Mouse (Mus musculus) MEL (cell line): Measurements from ENCODE around the gene Wdr31. TPM values are rescaled to one million over a fixed set of nuclear protein-coding genes. Genes with fewer than 3 reads are reported as not detected.

ENCODE experiments used
- DNase-seq: peaks from one replicate; pipeline ENCODE4 v3.0.0; 2011; ENCODE audit warnings: low read depth, low spot score
- H3K27ac ChIP-seq: 2 replicates; pipeline ENCODE4 v1.5.1; 2012; ENCODE audit warnings: low read depth, mild to moderate bottlenecking, control low read depth, low read length, moderate library complexity; ENCODE audit not compliant: control insufficient read depth
- H3K27me3 ChIP-seq, 2 experiments: fragments of 150-350 bp in 1 of 2; sonication (generic) in 1 of 2; 2 replicates each; pipeline ENCODE4 v1.6.1; 2012; ENCODE audit warnings: low read length in 2 of 2, mild to moderate bottlenecking in 2 of 2, improper control_type of control experiment in 1 of 2, moderate library complexity in 1 of 2; ENCODE audit not compliant: insufficient read depth in 2 of 2, control insufficient read depth in 1 of 2
- H3K36me3 ChIP-seq, 2 experiments: 2 replicates each; pipeline ENCODE4 v1.6.1; 2012 to 2014; ENCODE audit warnings: low read length in 2 of 2, improper control_type of control experiment in 1 of 2, inconsistent platforms in 1 of 2, mild to moderate bottlenecking in 1 of 2; ENCODE audit not compliant: insufficient read depth in 2 of 2, control insufficient read depth in 1 of 2
- H3K4me1 ChIP-seq, 2 experiments: fragments of 150-350 bp in 1 of 2; sonication (generic) in 1 of 2; 2 replicates each; pipeline ENCODE4 v1.6.1; 2012; ENCODE audit warnings: low read length in 2 of 2, improper control_type of control experiment in 1 of 2, mild to moderate bottlenecking in 1 of 2; ENCODE audit not compliant: insufficient read depth in 2 of 2, control insufficient read depth in 1 of 2
- H3K4me3 ChIP-seq, 2 experiments: fragments of 150-350 bp in 1 of 2; sonication (generic) in 1 of 2; 2 replicates each; pipeline ENCODE4 v1.5.1; 2012; ENCODE audit warnings: low read depth in 2 of 2, low read length in 2 of 2, mild to moderate bottlenecking in 2 of 2, moderate library complexity in 2 of 2, control low read depth in 1 of 2, improper control_type of control experiment in 1 of 2; ENCODE audit not compliant: control insufficient read depth in 1 of 2, insufficient read depth in 1 of 2
- H3K79me2 ChIP-seq: 2 replicates; pipeline ENCODE4 v1.6.1; 2012; ENCODE audit warnings: mild to moderate bottlenecking, low read length, moderate library complexity; ENCODE audit not compliant: control insufficient read depth, poor library complexity, insufficient read depth
- H3K9ac ChIP-seq: 2 replicates; pipeline ENCODE4 v1.6.1; 2012; ENCODE audit warnings: low read depth, mild to moderate bottlenecking, control low read depth, low read length, moderate library complexity; ENCODE audit not compliant: control insufficient read depth, poor library complexity, severe bottlenecking
- H3K9me3 ChIP-seq: fragments of 150-350 bp; sonication (generic); replicated peaks from 2 replicates; pipeline ENCODE4 v1.6.1; 2012; ENCODE audit warnings: mild to moderate bottlenecking, low read length, improper control_type of control experiment, moderate library complexity; ENCODE audit not compliant: insufficient read depth
- BHLHE40 ChIP-seq: IDR thresholded peaks from 2 replicates; pipeline ENCODE4 v1.6.1; 2012; ENCODE audit warnings: low read depth, mild to moderate bottlenecking, inconsistent platforms, low read length, improper control_type of control experiment, borderline replicate concordance
- CHD1 ChIP-seq: IDR thresholded peaks from 2 replicates; pipeline ENCODE4 v1.6.1; 2012; ENCODE audit warnings: low read depth, mild to moderate bottlenecking, inconsistent platforms, low read length, improper control_type of control experiment
- CTCF ChIP-seq, 3 experiments: IDR thresholded peaks in 2 of 3; conservative IDR thresholded peaks in 1 of 3; 2 replicates each; pipeline ENCODE4 v1.5.1; 2011 to 2012; ENCODE audit warnings: low read length in 3 of 3, low read depth in 2 of 3, mild to moderate bottlenecking in 2 of 3, improper control_type of control experiment in 1 of 3, inconsistent platforms in 1 of 3, mixed read lengths in 1 of 3, moderate library complexity in 1 of 3; ENCODE audit not compliant: control insufficient read depth in 1 of 3, insufficient read depth in 1 of 3, poor library complexity in 1 of 3, severe bottlenecking in 1 of 3
- E2F4 ChIP-seq: IDR thresholded peaks from 2 replicates; pipeline ENCODE4 v1.6.1; 2011; ENCODE audit warnings: low read depth, low read length, improper control_type of control experiment, borderline replicate concordance
- ELF1 ChIP-seq: IDR thresholded peaks from 2 replicates; pipeline ENCODE4 v1.6.1; 2014; ENCODE audit warnings: low read depth, mild to moderate bottlenecking, inconsistent platforms, low read length, improper control_type of control experiment, moderate library complexity
- EP300 ChIP-seq, 2 experiments: IDR thresholded peaks; 2 replicates each; pipeline ENCODE4 v1.6.1; 2011; ENCODE audit warnings: improper control_type of control experiment in 2 of 2, low read length in 2 of 2, low read depth in 1 of 2, mild to moderate bottlenecking in 1 of 2
- GABPA ChIP-seq: IDR thresholded peaks from 2 replicates; pipeline ENCODE4 v1.6.1; 2012; ENCODE audit warnings: low read depth, mild to moderate bottlenecking, inconsistent platforms, low read length, improper control_type of control experiment, moderate library complexity
- JUND ChIP-seq: IDR thresholded peaks from 2 replicates; pipeline ENCODE4 v1.6.1; 2011; ENCODE audit warnings: low read depth, mild to moderate bottlenecking, improper control_type of control experiment, low read length
- MAZ ChIP-seq: IDR thresholded peaks from 2 replicates; pipeline ENCODE4 v1.6.1; 2012; ENCODE audit warnings: low read depth, mild to moderate bottlenecking, inconsistent platforms, low read length, improper control_type of control experiment
- MEF2A ChIP-seq: IDR thresholded peaks from 2 replicates; pipeline ENCODE4 v1.6.1; 2014; ENCODE audit warnings: low read depth, mild to moderate bottlenecking, inconsistent platforms, low read length, improper control_type of control experiment; ENCODE audit not compliant: poor library complexity, insufficient replicate concordance, severe bottlenecking; ENCODE audit errors: extremely low read depth
- MYB ChIP-seq: IDR thresholded peaks from 2 replicates; pipeline ENCODE4 v1.6.1; 2011; ENCODE audit warnings: mild to moderate bottlenecking, low read depth, low read length, improper control_type of control experiment
- MYC ChIP-seq: IDR thresholded peaks from 2 replicates; pipeline ENCODE4 v1.6.1; 2011; ENCODE audit warnings: low read depth, mild to moderate bottlenecking, low read length, improper control_type of control experiment, moderate library complexity
- NELFE ChIP-seq: IDR thresholded peaks from 2 replicates; pipeline ENCODE4 v1.6.1; 2011; ENCODE audit warnings: low read depth, low read length, improper control_type of control experiment
- NRF1 ChIP-seq: IDR thresholded peaks from 2 replicates; pipeline ENCODE4 v1.6.1; 2014; ENCODE audit warnings: low read depth, mild to moderate bottlenecking, inconsistent platforms, low read length, improper control_type of control experiment, moderate library complexity; ENCODE audit not compliant: poor library complexity, insufficient read depth, severe bottlenecking
- POLR2A ChIP-seq, 2 experiments: IDR thresholded peaks; 2 replicates each; pipeline ENCODE4 v1.6.1; 2011 to 2012; ENCODE audit warnings: low read length in 2 of 2, mild to moderate bottlenecking in 2 of 2, control low read depth in 1 of 2, improper control_type of control experiment in 1 of 2, low read depth in 1 of 2, moderate library complexity in 1 of 2; ENCODE audit not compliant: control insufficient read depth in 1 of 2, insufficient read depth in 1 of 2, poor library complexity in 1 of 2
- POLR2AphosphoS2 ChIP-seq: IDR thresholded peaks from 2 replicates; pipeline ENCODE4 v1.6.1; 2011; ENCODE audit warnings: low read length, improper control_type of control experiment
- POLR2AphosphoS5 ChIP-seq: IDR thresholded peaks from 2 replicates; pipeline ENCODE4 v1.6.1; 2012; ENCODE audit warnings: low read depth, borderline replicate concordance, mild to moderate bottlenecking, inconsistent platforms, low read length, moderate library complexity, mixed read lengths
- RAD21 ChIP-seq: IDR thresholded peaks from 2 replicates; pipeline ENCODE4 v1.6.1; 2011; ENCODE audit warnings: mild to moderate bottlenecking, low read depth, low read length, improper control_type of control experiment
- SIN3A ChIP-seq: IDR thresholded peaks from 2 replicates; pipeline ENCODE4 v1.6.1; 2012; ENCODE audit warnings: low read length, improper control_type of control experiment, inconsistent platforms
- SMC3 ChIP-seq: IDR thresholded peaks from 2 replicates; pipeline ENCODE4 v1.6.1; 2011; ENCODE audit warnings: low read depth, low read length, improper control_type of control experiment
- TBP ChIP-seq: IDR thresholded peaks from 2 replicates; pipeline ENCODE4 v1.8.0; 2011; ENCODE audit warnings: low read depth, low read length, improper control_type of control experiment
- UBTF ChIP-seq: IDR thresholded peaks from 2 replicates; pipeline ENCODE4 v1.6.1; 2012; ENCODE audit warnings: low read depth, mild to moderate bottlenecking, inconsistent platforms, low read length, improper control_type of control experiment, moderate library complexity, borderline replicate concordance; ENCODE audit not compliant: insufficient read depth
- ZC3H11A ChIP-seq: IDR thresholded peaks from 2 replicates; pipeline ENCODE4 v1.6.1; 2012; ENCODE audit warnings: low read depth, mild to moderate bottlenecking, inconsistent platforms, low read length, improper control_type of control experiment
- ZKSCAN1 ChIP-seq: IDR thresholded peaks from 2 replicates; pipeline ENCODE4 v1.6.1; 2012; ENCODE audit warnings: low read depth, mild to moderate bottlenecking, inconsistent platforms, low read length, improper control_type of control experiment, moderate library complexity
- polyA plus RNA-seq, 2 experiments: library from polyadenylated mRNA; stranded (reverse) in 1 of 2; unstranded in 1 of 2; fragments of >175 nt in 1 of 2; fragments of >200 nt in 1 of 2; gene quantifications; 2 replicates each; pipeline versions ENCODE4 v1.2.1 to v1.2.4; 2012; ENCODE audit warnings: low replicate concordance in 2 of 2, low read depth in 1 of 2; ENCODE audit not compliant: insufficient read length in 2 of 2, insufficient read depth in 1 of 2, missing spikeins in 1 of 2
- total RNA-seq: library from RNA; depleted of rRNA; stranded (reverse); fragments of 300-350 nt; gene quantifications from 2 replicates; pipeline ENCODE4 v1.2.3, GENCODE M21; 2012

Wdr31 gene
- total and polyA plus RNA-seq, 3 experiments: 0.91 to 1.9 TPM; not detected in 1

DNA sequence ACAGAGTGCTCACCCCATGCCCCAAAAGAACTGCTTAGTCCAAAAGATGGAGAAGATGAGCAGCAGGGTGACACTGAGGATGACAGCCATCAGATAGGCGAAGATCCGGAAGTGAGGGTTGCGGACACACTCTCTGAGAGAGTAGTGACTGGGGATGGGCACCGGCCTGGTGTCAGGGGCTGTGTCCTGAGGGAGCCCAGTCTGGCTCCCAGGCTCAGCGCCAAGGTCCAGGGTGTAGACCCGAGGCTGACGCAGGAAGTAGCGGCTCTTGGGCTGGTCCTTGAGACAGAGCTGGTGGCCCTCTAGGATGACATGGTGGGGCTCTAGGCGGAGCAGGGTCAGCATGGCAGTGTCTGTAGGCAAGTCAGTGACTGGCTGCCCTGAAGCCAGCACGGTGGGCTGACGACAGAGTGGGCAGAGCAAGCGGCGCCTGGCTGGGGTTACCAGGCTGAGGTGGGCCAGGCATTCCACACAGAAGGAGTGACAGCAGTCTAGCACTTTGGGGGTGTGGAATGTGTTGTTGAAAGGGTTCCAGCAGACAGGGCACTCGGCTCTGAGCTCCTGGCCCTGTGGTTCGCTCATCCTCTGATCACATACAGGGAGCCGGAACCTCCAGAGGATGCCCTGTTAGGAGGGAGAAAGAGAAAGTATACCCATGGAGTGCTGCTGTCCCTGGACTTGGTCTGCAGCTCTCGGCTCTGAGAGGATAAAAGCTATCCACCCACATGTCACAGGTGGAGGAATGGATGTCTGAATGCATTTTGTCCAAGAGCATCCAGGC, 42.5 kb downstream of the Wdr31 start:
- Histone ChIP-seq H3K79me2 (no peaks in the 10 kb centered on the region), H3K36me3 (peaks cover 2 to 15% of the 10 kb centered on the region in 2 experiments), H3K9ac (no peak overlapping the region), H3K4me1 (peaks cover 2 to 22% of the 10 kb centered on the region in 2 experiments; a peak in 2 of 4 replicates), H3K27ac (no peak overlapping the region), H3K4me3 (no peak overlapping the region), H3K9me3 (no peaks in the 10 kb centered on the region), H3K27me3 (no peaks in the 10 kb centered on the region)
- TF ChIP-seq POLR2AphosphoS5 (no peak), MYC (no peak), POLR2A (IDR thresholded peaks at IDR 0.05; ENCODE audit: control insufficient read depth in 1 of 2, insufficient read depth in 1 of 2, low read depth in 1 of 2, low read length in 2 of 2, poor library complexity in 1 of 2) (no peak), MAZ (no peak), ELF1 (no peak), SMC3 (no peak), RAD21 (no peak), ZC3H11A (no peak), SIN3A (no peak), CTCF (IDR thresholded peaks at IDR 0.05 in 2 of 3, conservative IDR thresholded peaks at IDR 0.05 in 1 of 3; ENCODE audit: control insufficient read depth in 1 of 3, insufficient read depth in 1 of 3, low read depth in 2 of 3, low read length in 3 of 3, poor library complexity in 1 of 3, severe bottlenecking in 1 of 3) (no peak), ZKSCAN1 (no peak), E2F4 (no peak)
- no peak for DNase-seq

DNA sequence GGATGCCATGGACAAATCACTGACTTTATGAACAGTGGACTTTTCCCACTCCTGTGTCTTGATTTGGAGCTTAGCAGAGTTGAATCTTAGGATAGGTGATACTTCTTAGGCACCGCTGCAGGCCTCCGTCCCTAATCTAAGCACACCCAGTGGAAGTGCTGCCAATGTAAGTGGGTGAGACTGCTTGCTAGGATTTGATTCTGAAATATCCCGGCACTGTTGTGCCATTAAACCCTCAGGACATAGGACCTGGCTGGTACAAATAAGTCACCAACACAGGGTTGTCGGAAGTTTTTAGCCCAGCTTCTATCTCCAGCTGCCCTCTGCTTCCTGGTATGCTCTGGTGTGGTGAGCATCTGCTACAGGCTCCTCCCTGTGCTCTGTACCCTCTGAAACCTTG, 44.8 kb downstream of the Wdr31 start:
- TF ChIP-seq EP300 (IDR thresholded peaks at IDR 0.05; ENCODE audit: low read depth in 1 of 2, low read length in 2 of 2) (no peak), POLR2AphosphoS2 (peak; percentile 74; the same call in 1 of the 2 replicates)
- Histone ChIP-seq H3K9ac (no peak overlapping the region), H3K36me3 (peaks cover 7% of the 10 kb centered on the region in 2 experiments), H3K4me1 (peaks cover 0 to 16% of the 10 kb centered on the region in 2 experiments; a peak in 2 of 4 replicates), H3K27me3 (no peaks in the 10 kb centered on the region), H3K4me3 (no peak overlapping the region), H3K79me2 (no peaks in the 10 kb centered on the region), H3K9me3 (no peaks in the 10 kb centered on the region), H3K27ac (no peak overlapping the region)
- no peak for DNase-seq

DNA sequence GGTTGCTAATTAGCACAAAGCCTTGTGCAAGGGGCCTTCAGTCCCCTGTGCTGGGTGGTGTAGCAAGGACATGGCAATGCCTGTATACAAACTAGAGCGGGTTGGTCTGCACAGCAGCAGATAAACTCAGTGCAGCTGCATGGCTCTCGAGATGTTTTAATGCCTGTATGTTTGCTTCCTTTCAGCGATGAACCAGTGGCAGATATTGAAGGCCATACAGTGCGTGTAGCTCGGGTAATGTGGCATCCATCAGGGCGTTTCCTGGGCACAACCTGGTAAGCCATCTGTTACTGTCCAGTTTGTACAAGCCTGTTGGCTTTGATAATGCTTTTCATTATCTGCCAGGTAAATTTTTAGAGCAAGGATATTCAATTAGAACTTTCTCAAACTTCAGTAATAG, 51.6 kb downstream of the Wdr31 start:
- H3K36me3 ChIP-seq: peaks cover 0 to 45% of the 10 kb centered on the region in 2 experiments; a peak in 2 of 4 replicates
- no peaks in the 10 kb centered on the region for H3K79me2 ChIP-seq
- H3K9ac ChIP-seq: no peak overlapping the region
- DNase-seq: no peak
- no peaks in the 10 kb centered on the region for H3K9me3 ChIP-seq
- no peaks in the 10 kb centered on the region for H3K27me3 ChIP-seq
- H3K4me3 ChIP-seq: no peak overlapping the region
- no peaks in the 10 kb centered on the region for H3K4me1 ChIP-seq
- H3K27ac ChIP-seq: no peak overlapping the region
- no peak for TF ChIP-seq MYB
- TF ChIP-seq POLR2A (IDR thresholded peaks at IDR 0.05; ENCODE audit: control insufficient read depth in 1 of 2, insufficient read depth in 1 of 2, low read depth in 1 of 2, low read length in 2 of 2, poor library complexity in 1 of 2): no peak
- no peak for TF ChIP-seq MYC
- TF ChIP-seq CHD1: no peak
- no peak for TF ChIP-seq BHLHE40
- TF ChIP-seq ELF1: no peak
- no peak for TF ChIP-seq JUND
- no peak for TF ChIP-seq POLR2AphosphoS2
- no peak for TF ChIP-seq UBTF
- TF ChIP-seq RAD21: no peak
- no peak for TF ChIP-seq GABPA
- no peak for TF ChIP-seq MEF2A
- no peak for TF ChIP-seq NELFE
- TF ChIP-seq EP300 (IDR thresholded peaks at IDR 0.05; ENCODE audit: low read depth in 1 of 2, low read length in 2 of 2): no peak
- no peak for TF ChIP-seq NRF1
- no peak for TF ChIP-seq POLR2AphosphoS5
- TF ChIP-seq TBP: no peak
